Mouse (Mus musculus) small intestine, adult 2 months (tissue): Measurements from ENCODE around the gene Fn1. TPM values are rescaled to one million over a fixed set of nuclear protein-coding genes. Genes with fewer than 3 reads are reported as not detected.

Experiments used
- H3K27ac ChIP-seq: fragments of 200-500 bp; 2 replicates; pipeline ENCODE4 v1.5.1; 2012; ENCODE audit warnings: low read depth, low read length, control low read depth, inconsistent platforms; ENCODE audit not compliant: insufficient read depth
- H3K27me3 ChIP-seq: fragments of 200-500 bp; 2 replicates; pipeline ENCODE4 v1.6.1; 2012; ENCODE audit warnings: mild to moderate bottlenecking, moderate library complexity, low read length, inconsistent platforms; ENCODE audit not compliant: control insufficient read depth, insufficient read depth
- H3K36me3 ChIP-seq: fragments of 200-500 bp; 2 replicates; pipeline ENCODE4 v1.6.1; 2012; ENCODE audit warnings: mild to moderate bottlenecking, low read length, control low read depth, inconsistent platforms; ENCODE audit not compliant: control insufficient read depth, insufficient read depth
- H3K4me1 ChIP-seq: fragments of 200-500 bp; 2 replicates; pipeline ENCODE4 v1.6.1; 2012; ENCODE audit warnings: low read length, inconsistent platforms, mixed read lengths; ENCODE audit not compliant: control insufficient read depth, insufficient read depth, insufficient read length
- H3K4me3 ChIP-seq: fragments of 200-500 bp; 2 replicates; pipeline ENCODE4 v1.5.1; 2012; ENCODE audit warnings: low read depth, mild to moderate bottlenecking, control low read depth, inconsistent platforms, low read length, moderate library complexity
- CTCF ChIP-seq: fragments of 200-500 bp; IDR thresholded peaks from 2 replicates; pipeline ENCODE4 v1.5.1; 2012; ENCODE audit warnings: low read depth, mild to moderate bottlenecking, control low read depth, inconsistent platforms, low read length, moderate library complexity, mixed read lengths; ENCODE audit not compliant: insufficient replicate concordance, insufficient read length; ENCODE audit errors: extremely low read depth
- POLR2A ChIP-seq: fragments of 200-500 bp; IDR thresholded peaks from 2 replicates; pipeline ENCODE4 v1.6.1; 2012; ENCODE audit warnings: low read depth, mild to moderate bottlenecking, control low read depth, inconsistent platforms, low read length, moderate library complexity
- WGBS: fragments of 180-500 bp; shearing (Covaris S2); methylation state at CpG from one replicate; pipeline ENCODE4 v1.1.7; 2018; 5-methylcytosine and 5-hydroxymethylcytosine counted together
- polyA plus RNA-seq: library from polyadenylated mRNA; depleted of rRNA; stranded (reverse); fragments of >200 nt; gene quantifications from 2 replicates; pipeline ENCODE4 v1.2.3, GENCODE M21; 2012; rRNA removed

Fn1 gene
- polyA plus RNA-seq, 1 experiment: 86.1 TPM

DNA sequence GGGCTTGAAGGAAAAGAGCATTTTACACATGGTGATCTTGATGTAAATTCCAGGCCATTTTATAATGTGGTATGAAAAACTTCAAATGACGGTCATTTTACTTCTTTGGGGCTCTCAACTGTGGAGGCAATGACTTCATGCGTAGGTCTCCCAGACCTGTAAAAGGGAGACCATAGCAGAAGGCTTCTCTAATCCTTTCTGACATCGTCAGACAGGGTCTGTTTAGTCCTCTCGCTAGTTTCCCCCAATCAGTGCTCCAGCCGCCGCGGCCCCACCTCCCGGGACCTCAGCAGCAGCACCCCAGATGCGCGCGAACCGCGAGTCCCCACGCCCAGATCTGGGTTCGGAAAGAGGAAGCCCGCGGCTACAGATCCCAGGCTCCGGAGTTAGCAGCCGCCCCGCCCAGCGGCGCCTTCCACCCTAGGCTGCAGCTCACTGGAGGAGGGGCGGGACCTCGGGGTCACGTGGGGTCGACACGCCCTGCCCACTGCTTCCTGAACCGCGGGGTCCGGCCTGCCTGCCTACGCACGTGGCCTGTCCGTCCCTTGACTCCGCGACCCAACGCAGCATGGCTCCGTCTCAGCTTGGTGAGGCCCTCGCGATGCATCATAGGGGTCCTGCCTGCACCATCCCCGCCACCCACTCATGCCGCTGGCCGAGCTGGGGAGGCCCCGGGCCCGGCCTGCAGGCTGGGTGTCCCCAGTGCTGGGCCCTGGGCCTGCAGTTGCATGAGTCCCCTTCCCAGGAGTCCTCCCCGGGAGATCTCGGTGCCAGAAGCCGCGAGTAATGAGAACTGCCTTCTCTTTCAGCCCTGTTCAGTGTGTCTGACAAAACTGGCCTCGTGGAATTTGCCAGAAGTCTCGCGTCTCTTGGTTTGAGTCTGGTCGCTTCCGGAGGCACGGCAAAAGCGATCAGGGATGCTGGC lies 96.0 kb downstream of the Fn1 start, which contains the start of gene Atic:
Atic (plus strand) TSS at position 463 of the 925 bp plus-strand sequence.
- H3K4me3 ChIP-seq: peak within 1 kb of the TSS; percentile 76
- H3K4me1 ChIP-seq: peaks cover 7% of the 10 kb centered on the region; the same call in 1 of the 2 replicates
- peaks cover 6% of the 10 kb centered on the region for H3K36me3 ChIP-seq
- no peaks in the 10 kb centered on the region for H3K27me3 ChIP-seq
- peak; percentile 49 for TF ChIP-seq POLR2A
- no peak for TF ChIP-seq CTCF
- under 1% methylated on average over 55 of the region's 55 CpGs for WGBS
- no peak within 1 kb of the TSS for H3K27ac ChIP-seq

DNA sequence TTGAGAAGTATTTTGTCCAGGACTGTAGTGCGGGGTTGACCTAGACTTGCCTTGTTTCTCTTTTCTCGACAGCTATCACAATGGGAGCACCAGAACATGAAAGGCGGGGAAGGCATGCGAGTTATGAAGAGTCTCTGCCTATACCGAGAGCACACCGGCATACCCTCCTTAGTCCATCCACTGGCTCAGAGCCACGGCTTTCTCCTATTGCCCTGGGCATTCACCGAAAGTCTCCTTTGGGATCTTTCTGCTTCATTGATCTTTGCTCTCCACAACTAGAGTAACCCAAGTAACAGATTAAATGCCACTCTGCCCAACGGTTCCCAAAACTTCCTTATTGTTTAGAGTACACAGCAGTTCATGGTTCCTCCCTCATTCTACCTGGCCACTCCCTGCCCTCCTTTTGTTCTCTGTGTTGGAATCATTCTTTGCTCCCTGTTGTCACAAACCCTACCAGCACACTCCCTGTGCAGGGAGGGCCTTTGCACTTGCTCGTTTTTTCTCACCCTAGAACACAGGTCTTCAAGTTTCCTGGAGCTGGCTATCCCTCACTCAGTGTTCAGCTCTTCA lies 102.3 kb downstream of the Fn1 start:
- peak overlapping the region; percentile 85 for H3K27ac ChIP-seq
- TF ChIP-seq CTCF (no peak), POLR2A (no peak)
- peaks cover 6% of the 10 kb centered on the region; the same call in 1 of the 2 replicates for H3K4me1 ChIP-seq
- WGBS: 33% methylated on average over 10 of the region's 10 CpGs
- H3K4me3 ChIP-seq: no peak overlapping the region
- no peaks in the 10 kb centered on the region for H3K27me3 ChIP-seq
- no peaks in the 10 kb centered on the region for H3K36me3 ChIP-seq

- Histone ChIP-seq H3K4me3 (no peak overlapping the region), H3K36me3 (no peaks in the 10 kb centered on the region), H3K27me3 (no peaks in the 10 kb centered on the region), H3K27ac (no peak overlapping the region), H3K4me1 (no peaks in the 10 kb centered on the region)
- WGBS: 83% methylated on average over 3 of the region's 3 CpGs
- TF ChIP-seq CTCF (no peak), POLR2A (no peak)
Measured at GRCm38 (mm10) chr1:71540437-71540836, 112.6 kb downstream of the Fn1 start.

- no peaks in the 10 kb centered on the region for H3K27me3 ChIP-seq
- no peaks in the 10 kb centered on the region for H3K4me1 ChIP-seq
- no peak for TF ChIP-seq POLR2A
- TF ChIP-seq CTCF: no peak
- no peak overlapping the region for H3K4me3 ChIP-seq
- no peaks in the 10 kb centered on the region for H3K36me3 ChIP-seq
- 87% methylated on average over 4 of the region's 4 CpGs for WGBS
- no peak overlapping the region for H3K27ac ChIP-seq
Measured at GRCm38 (mm10) chr1:71539641-71540040, 113.4 kb downstream of the Fn1 start.

Other genes starting within 250 kb of the Fn1 start
- gene Abca12, start 238.3 kb downstream of the Fn1 start, polyA plus RNA-seq: not detected in 2 replicates
- gene Atic, start 96.0 kb downstream of the Fn1 start, polyA plus RNA-seq: 10.0 and 13.9 TPM in 2 replicates